In the genomic region with DNA sequence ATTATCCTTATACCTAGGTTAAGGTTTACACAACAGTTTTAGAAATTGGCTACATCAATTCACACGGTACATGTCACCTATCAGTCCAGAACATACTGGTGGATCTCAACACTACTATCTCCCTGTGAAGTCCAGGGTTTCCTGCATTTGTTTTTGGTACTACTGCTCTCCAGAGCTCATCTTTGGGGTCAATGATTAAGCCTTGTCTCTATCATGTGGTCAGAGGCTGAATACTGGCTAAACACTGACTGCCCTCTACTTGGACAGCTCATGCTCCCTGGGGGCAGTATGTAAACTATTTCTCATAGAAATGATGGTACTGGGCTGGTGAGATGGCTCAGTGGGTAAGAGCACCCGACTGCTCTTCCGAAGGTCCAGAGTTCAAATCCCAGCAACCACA, we compare ENCODE assay signal across 4 mouse cellular contexts.
"Had no signal": no experiment of that assay in that cellular context is flagged by ENCODE, and none has a peak within 500 bp of the region (broad histone marks: within the 10 kb centered on the region; RNA-seq: fewer than 3 reads in every experiment).

No protein-coding gene starts in this region.

- DNase-seq: left cerebral cortex, postnatal 4 days; lung, postnatal 14 days; thymus, adult 2 months; thymus, postnatal 25 days had no signal
